Mouse (Mus musculus) E14TG2a.4 (cell line): ENCODE data around the gene Fam187a.

Experiments used
- H3K27me3 ChIP-seq: 2 replicates; pipeline ENCODE4 v1.6.1; 2014; ENCODE audit warnings: low read length, control low read depth; ENCODE audit not compliant: insufficient read depth
- H3K36me3 ChIP-seq: 2 replicates; pipeline ENCODE4 v1.6.1; 2014; ENCODE audit warnings: low read length, control low read depth; ENCODE audit not compliant: insufficient read depth
- H3K4me1 ChIP-seq: replicated peaks from 2 replicates; pipeline ENCODE4 v1.6.1; 2014; ENCODE audit warnings: low read depth, low read length, control low read depth
- H3K4me3 ChIP-seq: replicated peaks from 2 replicates; pipeline ENCODE4 v1.5.1; 2014; ENCODE audit warnings: mild to moderate bottlenecking, low read length
- H3K9me3 ChIP-seq: 2 replicates; pipeline ENCODE4 v1.6.1; 2014; ENCODE audit warnings: low read length, control low read depth
- CTCF ChIP-seq: conservative IDR thresholded peaks from 2 replicates; pipeline ENCODE4 v1.5.1; 2014; ENCODE audit warnings: low read length
- NANOG ChIP-seq: IDR thresholded peaks from 2 replicates; pipeline ENCODE4 v1.6.1; 2014; ENCODE audit warnings: borderline replicate concordance, low read length, mixed read lengths
- POU5F1 ChIP-seq: IDR thresholded peaks from 2 replicates; pipeline ENCODE4 v1.6.1; 2014; ENCODE audit warnings: low read length, borderline replicate concordance

Fam187a gene

DNA sequence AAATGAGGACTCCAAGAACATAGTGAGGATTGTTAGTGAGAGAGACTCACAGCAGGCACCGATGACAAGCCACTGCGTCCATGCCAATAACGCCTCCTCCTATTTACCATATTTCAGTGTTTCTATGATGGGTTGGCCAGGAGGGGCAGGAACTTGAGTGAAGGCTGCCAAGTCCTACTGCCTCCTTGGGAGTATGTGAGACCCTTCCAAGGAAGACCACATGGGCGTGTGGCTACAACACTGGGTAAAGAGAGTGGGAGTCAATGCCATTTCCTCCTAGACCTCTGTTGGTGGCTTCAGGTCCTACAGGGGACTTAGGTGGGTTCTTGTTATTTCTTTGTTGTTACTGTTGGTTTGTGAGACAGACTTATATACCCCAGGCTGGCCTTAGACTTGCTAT, 16.2 kb downstream of the Fam187a start:
- peaks cover 23% of the 10 kb centered on the region for H3K4me1 ChIP-seq
- peaks cover 36% of the 10 kb centered on the region for H3K27me3 ChIP-seq
- no peak overlapping the region for H3K4me3 ChIP-seq
- TF ChIP-seq CTCF (no peak), NANOG (no peak), POU5F1 (no peak)
- peaks cover 23% of the 10 kb centered on the region for H3K36me3 ChIP-seq
- H3K9me3 ChIP-seq: no peaks in the 10 kb centered on the region

DNA sequence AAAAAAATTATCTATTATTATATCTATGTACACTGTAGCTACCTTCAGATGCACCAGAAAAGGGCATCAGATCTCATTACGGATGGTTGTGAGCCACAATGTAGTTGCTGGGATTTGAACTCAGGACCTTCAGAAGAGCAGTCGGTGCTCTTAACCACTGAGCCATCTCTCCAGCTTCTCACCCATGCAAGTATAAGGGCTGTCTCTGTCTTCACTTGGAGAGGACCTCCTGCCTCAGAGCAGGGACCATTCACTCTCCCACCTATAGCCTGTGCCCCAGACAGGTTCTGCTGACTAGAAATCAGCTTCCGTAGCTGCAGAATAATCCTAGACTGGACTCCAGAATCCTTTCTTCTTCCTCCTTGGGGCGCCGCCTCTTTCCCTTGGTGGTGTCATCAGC, 17.1 kb downstream of the Fam187a start:
- H3K9me3 ChIP-seq: no peaks in the 10 kb centered on the region
- H3K27me3 ChIP-seq: peaks cover 28% of the 10 kb centered on the region
- peaks cover 15% of the 10 kb centered on the region for H3K4me1 ChIP-seq
- H3K4me3 ChIP-seq: no peak overlapping the region
- TF ChIP-seq POU5F1 (no peak), CTCF (no peak), NANOG (no peak)
- peaks cover 33% of the 10 kb centered on the region for H3K36me3 ChIP-seq

DNA sequence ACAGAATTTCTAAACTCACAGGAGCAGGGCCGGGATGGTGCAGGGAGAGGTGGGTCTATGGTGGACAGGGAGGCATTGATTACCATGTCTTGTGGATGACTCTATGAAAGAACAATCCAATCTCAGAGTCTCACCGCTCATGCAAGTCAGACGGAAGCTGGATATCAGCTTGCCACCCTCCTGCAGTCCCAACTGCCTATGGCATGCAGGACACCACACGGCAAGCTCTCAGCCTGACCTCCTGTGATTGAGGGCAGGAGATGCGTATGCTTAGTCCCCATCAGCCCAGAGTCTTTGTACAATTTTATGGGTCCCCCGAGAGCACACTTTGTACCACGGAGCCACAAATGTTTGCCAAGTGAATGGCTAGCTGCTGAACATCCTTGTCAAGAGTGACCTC, 18.7 kb downstream of the Fam187a start:
- Histone ChIP-seq H3K27me3 (peaks cover 14% of the 10 kb centered on the region), H3K36me3 (peaks cover 48% of the 10 kb centered on the region), H3K4me1 (peaks cover 12% of the 10 kb centered on the region), H3K4me3 (no peak overlapping the region), H3K9me3 (no peaks in the 10 kb centered on the region)
- TF ChIP-seq CTCF (no peak), NANOG (no peak), POU5F1 (no peak)

DNA sequence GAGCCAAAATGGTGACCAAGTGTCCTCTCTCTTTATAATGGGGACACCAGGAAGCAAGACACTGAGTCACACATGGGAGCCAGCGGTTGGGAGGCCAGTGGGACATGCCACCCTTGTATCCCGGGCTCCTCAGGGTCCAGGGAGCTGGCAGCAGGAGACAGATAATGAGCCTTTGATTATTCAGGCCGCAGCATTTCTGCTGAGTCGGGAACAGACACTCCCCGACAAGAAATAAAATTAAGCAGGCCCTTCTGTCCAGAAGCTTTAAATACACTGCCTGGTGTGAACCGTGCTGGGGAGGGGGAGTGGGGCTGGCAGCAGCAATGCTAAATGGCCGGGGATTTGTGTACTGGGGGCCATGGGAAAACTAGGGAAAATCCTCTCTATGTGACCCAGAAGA, 26.4 kb downstream of the Fam187a start:
- no peaks in the 10 kb centered on the region for H3K9me3 ChIP-seq
- peaks cover 99% of the 10 kb centered on the region for H3K36me3 ChIP-seq
- H3K4me1 ChIP-seq: peaks cover 44% of the 10 kb centered on the region
- H3K27me3 ChIP-seq: no peaks in the 10 kb centered on the region
- no peak for TF ChIP-seq POU5F1
- no peak for TF ChIP-seq NANOG
- no peak for TF ChIP-seq CTCF
- no peak overlapping the region for H3K4me3 ChIP-seq

DNA sequence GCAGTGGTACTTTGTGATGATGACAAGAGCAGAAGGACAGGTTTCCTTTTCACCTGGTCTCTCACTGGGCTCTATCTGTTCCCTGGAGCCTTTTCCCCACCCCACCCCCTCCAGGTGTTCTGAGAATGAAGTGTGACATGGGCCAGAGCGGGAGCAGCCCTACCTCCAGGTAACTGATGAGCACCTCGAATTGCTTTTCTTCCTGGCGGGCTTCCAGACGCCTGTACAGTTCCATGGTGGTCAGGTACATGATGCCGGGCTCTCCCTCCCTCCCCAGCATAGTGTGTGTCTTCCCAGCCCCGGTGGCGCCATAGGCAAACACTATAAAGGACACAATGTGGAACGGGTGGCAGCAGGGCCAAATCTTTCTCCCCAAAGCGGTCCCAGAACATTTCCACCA, 30.4 kb downstream of the Fam187a start:
- H3K36me3 ChIP-seq: peaks cover 81% of the 10 kb centered on the region
- no peak overlapping the region for H3K4me3 ChIP-seq
- H3K27me3 ChIP-seq: no peaks in the 10 kb centered on the region
- no peaks in the 10 kb centered on the region for H3K9me3 ChIP-seq
- H3K4me1 ChIP-seq: peaks cover 47% of the 10 kb centered on the region
- TF ChIP-seq NANOG: no peak

DNA sequence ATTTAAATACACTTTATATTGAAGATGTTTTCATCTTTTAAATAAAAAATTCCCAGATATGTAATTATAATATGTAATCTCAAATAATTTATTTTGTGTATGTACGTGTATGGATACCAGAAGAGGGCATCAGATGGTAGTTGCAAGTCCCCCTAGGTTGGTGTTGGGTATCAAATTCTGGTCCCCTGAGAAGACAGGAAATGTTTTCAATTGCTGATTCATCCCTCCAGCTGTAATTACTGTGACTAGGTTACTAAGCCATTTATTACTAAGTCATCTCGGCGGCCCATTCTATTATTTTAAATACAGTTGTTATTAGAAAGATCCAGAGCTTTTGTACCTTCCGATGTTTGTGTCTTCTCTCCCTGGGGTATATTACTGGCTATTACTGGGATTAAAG, 33.1 kb downstream of the Fam187a start:
- Histone ChIP-seq H3K27me3 (no peaks in the 10 kb centered on the region), H3K36me3 (peaks cover 82% of the 10 kb centered on the region), H3K9me3 (no peaks in the 10 kb centered on the region), H3K4me1 (peaks cover 54% of the 10 kb centered on the region), H3K4me3 (no peak overlapping the region)
- TF ChIP-seq CTCF: no peak
- TF ChIP-seq POU5F1: no peak
- TF ChIP-seq NANOG: no peak

DNA sequence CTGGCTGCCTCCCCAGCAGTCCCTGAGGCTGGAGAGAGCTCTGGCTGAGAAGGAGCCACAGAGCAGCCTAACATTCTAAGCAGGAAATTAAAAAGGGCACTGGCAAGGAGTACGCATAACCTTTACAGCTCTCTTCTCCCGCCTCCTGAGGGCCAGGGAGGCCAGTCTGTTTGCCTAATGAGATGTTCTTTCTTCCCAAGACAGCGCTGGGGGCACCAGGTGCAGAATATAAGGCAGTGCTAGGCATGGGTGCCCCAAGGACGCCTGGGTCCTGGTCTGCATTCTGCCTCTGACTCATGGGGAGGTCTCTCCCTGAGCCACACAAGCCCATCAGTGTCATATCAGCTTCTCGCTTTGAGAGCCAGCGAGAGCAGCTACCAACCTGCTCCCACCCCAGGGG, 36.5 kb downstream of the Fam187a start:
- Histone ChIP-seq H3K27me3 (no peaks in the 10 kb centered on the region), H3K4me1 (peaks cover 47% of the 10 kb centered on the region), H3K9me3 (no peaks in the 10 kb centered on the region), H3K36me3 (peaks cover 52% of the 10 kb centered on the region), H3K4me3 (no peak overlapping the region)
- no peak for TF ChIP-seq POU5F1
- no peak for TF ChIP-seq NANOG
- no peak for TF ChIP-seq CTCF

DNA sequence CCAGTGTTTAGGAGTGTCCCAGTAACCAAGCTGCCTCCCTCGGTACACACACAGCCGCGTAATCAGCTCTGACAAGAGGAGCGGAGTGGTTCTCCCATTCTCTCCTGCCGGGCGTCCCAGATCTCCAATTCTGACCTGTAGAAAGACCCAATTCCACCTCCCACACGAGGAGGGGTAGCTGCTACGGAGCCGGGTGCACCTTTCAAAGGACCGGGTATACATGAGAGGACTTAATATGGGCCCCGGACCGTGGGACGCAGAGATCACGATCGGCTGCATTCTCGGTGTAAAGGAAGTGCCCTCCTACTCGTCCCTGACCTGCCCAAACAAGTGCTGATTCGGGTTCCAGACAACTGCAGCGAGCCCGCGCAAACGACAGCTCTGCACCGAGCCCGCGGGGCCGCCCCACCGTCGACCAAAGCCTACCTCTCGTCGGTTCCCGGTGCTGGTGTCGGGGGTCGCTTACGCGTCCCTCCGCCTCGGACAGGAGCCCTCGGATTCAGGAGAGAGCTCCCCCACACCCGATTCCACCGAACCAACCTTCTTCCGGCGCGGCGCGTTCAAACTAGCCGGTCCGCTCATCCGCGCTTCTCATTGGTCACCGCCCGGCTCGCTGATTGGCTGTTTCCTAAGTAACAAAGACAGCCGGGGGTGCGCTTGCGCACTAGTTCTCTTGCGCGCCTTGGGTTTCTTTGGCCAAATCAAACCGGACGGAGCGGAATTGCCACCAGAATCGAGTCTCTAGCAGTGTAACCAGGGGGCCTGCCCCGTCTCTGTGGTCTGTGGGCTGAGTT, 39.8 kb downstream of the Fam187a start, which contains the start of gene Kif18b:
Gene Kif18b (minus strand): TSS at position 568 of the 794 bp plus-strand sequence.
- Histone ChIP-seq H3K9me3 (no peaks in the 10 kb centered on the region), H3K4me1 (peaks cover 45% of the 10 kb centered on the region), H3K36me3 (peaks cover 33% of the 10 kb centered on the region), H3K4me3 (peak within 1 kb of the TSS; percentile 96), H3K27me3 (no peaks in the 10 kb centered on the region)
- no peak for TF ChIP-seq CTCF
- TF ChIP-seq POU5F1: no peak
- no peak for TF ChIP-seq NANOG

DNA sequence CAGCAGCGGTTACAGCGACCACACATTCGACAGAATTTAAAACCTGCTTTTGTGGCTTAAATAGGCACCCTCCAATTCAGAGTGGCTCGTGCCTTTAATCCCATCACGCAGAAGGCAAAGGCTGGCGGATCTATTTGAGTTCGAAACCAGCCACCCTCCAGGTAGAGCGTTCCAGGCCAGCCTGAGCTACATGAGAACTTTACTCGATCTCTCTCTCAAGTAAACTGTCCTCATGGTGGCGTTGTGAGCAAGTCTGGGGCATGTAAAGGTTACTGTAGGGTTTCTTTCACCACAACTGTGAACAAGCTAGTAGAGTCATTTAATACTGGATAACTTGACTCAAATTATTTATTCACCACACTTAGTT, 40.4 kb downstream of the Fam187a start:
- TF ChIP-seq POU5F1 (no peak), CTCF (peak; percentile 28; the same call in 1 of the 2 replicates), NANOG (no peak)
- Histone ChIP-seq H3K36me3 (peaks cover 32% of the 10 kb centered on the region), H3K27me3 (no peaks in the 10 kb centered on the region), H3K4me1 (peaks cover 45% of the 10 kb centered on the region), H3K9me3 (no peaks in the 10 kb centered on the region), H3K4me3 (peak overlapping the region; percentile 96)
